Mouse (Mus musculus) frontal cortex, postnatal 14 days (tissue): ENCODE data around the gene Slx1b.
"Not testable (repeated sequence)": the region's sequence is repeated elsewhere in the genome, so short reads cannot be mapped to it uniquely, and the experiment has no call there.

ENCODE experiments used
- DNase-seq, 2 experiments: peaks; one replicate each; pipeline ENCODE4 v3.0.0; 2022; ENCODE audit warnings: low spot score in 2 of 2

Slx1b gene

DNA sequence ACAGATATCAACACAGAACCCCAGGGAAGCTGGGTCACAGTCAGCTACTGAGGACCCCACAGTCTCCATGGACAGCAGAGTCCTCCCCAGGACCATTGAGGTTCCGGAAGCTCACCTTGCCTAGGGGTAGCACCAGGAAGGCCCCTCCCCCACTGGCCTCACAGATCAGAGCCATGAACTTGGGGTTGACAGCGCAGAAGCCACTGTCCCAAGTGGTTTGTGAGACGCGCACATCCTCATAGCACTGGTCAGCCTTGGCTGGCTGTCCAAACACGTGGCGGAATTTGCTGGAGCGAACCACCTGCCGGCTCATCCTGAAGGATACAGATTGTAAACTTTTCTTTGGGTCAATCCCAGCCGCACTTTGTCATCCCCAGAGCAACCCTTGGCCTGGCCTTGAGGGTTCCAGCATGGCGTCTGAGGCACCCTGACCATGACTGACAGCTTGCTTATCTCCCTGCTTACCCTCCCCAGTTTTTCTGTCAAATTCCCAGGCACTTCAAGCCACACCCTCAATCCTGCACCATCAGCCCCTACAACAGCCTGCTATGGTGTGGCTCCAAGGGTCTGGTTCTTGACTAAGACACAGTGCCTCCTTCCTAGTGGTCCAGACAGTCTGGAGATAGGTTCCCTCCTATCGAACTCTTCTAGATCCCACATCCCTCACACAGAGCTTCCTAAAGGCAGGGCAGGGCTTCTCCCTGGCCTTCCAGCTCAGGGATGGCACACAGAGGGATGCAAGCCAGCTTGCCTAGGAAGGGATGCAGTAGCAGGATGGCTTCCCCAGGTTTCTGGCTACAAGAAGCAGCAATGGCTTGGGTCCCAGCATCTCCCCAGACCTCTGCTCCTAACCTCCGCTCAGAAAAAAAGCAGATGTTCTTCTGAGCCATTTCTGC is 7.5 kb upstream of the Slx1b start:
- DNase-seq, result no peak

DNA sequence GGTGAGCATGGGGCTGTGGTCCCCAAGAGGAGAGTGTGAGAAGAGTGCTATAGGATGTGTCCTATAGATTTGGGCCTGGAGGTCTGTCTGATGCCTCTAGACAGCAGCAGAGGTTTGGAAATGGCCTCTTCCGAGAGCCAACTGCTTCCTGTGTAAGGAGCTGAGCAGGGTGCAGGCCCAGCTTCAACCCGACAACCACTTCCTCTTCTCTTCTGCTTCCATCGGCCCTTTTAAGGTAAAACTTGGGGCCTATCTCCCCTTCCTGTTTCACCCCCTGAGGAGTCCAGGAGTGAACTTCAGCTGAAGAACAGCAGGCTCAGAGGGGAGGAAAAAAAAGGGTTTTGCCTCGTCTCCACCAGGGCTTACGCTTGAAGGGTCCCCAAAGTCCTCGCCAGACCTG is 6.8 kb upstream of the Slx1b start:
- no peak for DNase-seq

DNA sequence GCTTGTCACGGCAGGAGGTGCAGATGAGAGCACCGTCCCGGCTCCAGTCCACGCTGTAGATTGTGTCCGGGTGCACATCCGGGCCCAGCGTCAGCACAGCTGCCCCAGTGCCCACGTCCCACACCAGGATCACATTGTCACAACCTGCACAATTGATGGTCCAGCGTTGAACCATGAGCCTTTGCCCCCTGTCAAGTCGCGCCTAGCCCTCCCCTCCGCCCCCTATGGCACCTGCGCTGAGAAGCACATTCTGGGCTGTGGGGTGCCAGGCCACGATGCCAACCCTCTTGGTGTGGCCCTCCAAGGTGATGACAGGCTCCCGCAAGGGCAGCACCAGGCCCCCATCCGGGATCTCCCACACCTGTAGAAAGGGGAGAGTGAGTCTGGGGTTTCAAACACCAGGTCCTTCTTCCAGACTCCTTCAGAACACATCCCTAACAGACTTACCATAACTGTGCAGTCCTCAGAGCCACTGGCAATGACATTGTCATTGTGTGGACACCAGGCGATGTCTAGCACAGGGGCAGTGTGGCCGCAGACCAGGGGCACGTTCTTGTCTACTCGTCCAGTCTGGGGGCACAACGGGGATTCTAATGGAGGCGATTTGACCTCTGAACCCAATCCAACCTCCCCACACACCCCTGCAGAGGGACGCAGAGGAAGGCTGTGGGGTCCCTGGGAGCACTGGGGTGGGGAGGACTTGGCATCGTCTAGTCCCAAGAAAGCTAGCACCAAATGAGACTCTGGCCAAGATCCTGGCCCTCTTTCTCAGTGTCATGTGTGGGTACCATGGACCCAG is 6.2 kb upstream of the Slx1b start:
- no peak for DNase-seq

DNA sequence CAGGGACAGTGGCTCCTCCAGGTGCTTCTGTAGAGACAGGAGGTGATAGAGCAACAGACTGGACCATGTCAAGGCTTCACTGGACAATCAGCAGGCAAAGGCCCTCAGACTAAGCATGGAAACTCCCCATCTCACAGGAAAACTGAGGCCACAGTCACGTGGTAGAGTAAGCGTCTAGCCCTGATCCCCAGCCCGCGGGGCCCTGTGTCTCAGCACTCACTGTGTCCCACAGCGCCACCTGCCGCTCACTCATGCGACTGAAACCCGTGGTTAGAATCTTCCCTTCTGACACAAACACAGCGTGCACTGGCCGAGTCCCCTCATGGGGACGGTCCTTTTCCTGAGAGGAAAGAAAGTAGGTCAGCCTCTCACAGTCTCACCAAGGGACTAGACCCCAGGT is 5.5 kb upstream of the Slx1b start:
- DNase-seq, result peak; percentile 86 to 92

DNA sequence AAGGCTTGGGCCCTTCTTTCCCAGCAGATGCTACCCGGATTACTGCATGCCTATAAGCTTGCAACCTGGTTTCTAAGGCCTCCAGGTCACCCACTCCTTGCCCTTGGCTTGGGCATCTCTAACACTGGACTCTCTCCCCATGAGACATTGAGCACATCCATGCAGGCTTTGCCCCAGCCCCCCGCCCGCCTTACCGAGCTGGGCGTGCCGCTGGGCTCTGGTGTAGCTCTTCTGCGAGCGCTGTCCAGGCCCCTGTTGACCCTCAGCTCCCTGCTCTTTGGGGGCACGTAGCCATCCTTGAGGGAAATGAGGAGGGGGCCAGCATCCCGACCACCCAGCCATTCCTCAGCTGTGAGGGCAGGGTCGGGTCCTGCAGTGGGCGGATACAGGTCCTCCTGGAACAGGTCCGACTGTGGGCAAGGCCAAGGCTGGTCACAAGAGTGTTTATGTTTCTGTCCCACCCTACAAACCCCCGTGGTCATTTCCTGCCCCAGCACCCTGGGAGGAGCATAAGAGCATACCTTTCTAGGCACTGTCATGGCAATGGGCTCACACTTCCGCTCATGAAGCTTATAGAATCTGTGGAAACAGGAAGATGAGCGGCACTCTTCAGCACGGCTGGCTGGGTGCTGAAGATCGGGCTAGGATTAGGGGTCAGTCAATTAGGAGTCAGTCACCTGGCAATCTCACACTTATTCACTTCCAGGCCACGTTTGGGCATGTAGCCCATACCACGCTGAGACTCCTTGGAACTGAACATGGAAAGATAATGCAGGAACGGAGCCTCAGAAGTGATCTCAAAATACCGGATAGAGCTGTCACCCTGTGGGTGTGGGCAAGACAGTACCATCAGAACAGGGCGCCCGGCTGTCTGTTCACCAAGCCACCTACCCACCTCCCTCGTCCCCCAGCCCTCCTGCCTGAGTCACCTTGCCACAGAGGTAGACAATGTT is 4.8 kb upstream of the Slx1b start:
- DNase-seq, result no peak

DNA sequence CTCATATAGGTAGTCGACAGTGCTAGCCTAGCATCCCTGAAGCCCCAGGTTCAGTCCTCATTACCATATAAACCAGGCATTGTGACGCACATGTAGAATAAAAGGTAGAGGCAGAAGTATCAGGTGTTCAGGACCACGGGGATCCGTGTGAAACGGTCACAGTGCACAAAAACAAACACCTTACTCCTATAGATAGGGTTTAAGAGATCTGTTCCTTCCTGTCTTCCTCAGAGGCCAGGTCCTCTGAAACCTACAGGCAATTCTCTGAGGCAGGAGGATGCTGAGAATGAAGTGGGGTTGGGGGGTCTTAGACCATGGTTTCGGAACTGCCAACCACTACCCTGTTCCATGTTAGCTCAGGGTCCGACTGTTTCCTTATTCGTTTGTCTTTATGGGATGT is 2.3 kb upstream of the Slx1b start:
- DNase-seq, result no peak

DNA sequence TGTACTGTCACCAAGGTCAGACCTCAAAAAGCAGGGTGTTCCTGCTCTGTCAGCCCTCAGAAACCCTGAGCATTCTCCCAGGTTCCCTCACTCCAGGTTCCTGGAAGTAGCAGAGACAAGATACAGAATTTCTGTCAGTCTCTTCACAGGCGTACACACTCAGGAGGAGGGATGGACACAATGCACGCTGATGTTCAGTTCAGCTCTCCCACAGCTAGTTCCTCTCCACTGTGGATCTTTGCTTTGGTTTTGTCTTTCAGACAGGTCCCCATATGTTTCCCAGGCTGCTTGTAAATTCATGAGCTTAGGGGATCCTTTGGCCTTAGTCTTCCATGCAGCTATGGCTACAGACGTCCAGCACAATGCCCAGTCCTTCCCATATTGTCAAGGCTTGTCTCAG is 1.3 kb upstream of the Slx1b start:
- no peak for DNase-seq

DNA sequence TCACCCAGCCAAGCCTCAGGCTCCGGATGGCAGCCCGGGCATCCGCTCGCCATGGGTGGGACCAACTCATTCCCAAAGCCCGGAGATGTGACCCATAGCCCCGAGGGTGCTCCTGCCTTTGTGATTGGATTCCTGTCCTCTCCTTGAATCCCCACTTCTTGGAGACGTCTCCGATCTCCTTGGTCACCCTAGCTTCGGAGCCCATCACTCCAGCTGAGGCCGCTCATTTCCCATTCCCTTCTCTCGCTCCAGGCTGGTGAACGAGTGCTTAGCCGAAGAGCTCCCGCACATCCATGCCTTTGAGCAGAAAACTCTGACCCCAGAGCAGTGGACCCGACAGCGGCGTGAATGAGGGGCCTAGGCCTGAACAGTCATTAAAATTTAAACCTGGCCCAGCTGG is 719 bp upstream of the Slx1b start:
- DNase-seq, result no peak

DNA sequence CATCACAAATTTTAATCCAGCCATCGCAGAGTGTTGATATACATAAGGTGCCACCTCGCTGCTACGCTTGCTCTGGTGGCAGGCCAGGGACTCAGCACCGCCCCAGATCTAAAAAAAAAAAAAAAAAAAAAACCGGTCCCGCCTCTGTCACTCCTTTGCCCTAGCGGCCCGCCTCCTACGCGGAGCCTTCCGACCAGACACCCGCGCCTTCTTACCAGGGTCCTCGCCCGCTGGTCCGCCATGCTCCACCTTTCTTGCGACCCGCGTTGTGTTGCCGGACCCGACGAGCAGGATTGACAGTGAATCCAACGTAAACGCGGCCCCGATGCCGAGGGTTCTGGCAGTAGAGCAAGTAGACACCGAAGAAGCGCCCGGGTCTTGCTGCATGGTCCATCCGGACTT is 373 bp downstream of the Slx1b start, which contains the start of gene Bola2:
Bola2 (plus strand) TSS at position 192 of the 402 bp plus-strand sequence.
- DNase-seq, result no peak

DNA sequence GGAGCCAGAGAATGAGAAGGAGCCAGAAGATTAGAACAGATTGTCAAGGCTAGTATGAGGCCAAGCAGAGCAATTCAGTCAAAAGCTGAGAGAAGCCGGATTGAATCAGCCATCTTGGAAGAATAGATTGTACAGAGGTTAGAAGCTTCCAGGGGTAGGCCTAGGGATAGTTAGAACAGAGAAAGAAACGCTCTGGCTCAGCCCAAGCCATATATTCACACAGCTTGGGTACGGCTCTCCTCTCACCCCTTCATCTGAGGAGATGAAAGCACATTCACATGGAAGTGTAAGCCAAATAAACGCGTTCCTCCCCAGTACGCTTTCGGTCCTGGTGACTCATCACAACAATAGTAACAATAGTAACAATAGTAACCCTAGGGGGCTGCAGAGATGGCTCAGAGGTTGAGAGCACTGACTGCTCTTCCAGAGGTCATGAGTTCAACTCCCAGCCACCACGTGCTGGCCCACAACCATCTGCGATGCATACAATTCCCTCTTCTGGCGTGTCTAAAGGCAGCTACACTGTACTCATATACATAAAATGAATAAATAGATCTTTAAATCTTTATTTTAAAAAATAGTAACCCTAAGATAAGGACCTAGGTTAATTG is 1.0 kb downstream of the Slx1b start:
- DNase-seq, result no peak

DNA sequence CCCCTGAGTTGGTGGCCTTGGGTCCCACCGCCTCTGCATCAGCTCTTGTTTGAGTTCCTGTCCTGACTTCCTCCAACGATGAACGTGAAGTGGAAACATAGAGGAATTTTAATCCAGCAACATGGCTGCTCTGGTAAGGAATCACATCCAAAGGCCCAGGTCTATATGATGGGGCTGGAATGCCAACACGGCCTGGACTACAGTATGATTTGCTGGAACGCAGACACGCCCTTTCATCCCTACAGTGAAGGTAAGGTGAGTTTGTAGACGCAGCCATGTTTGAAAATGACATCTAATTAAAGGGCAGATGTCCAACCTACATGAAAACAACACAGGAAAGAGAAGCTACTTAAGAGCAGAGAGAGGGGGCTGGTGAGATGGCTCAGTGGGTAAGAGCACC is 1.8 kb downstream of the Slx1b start:
- DNase-seq, result no peak

DNA sequence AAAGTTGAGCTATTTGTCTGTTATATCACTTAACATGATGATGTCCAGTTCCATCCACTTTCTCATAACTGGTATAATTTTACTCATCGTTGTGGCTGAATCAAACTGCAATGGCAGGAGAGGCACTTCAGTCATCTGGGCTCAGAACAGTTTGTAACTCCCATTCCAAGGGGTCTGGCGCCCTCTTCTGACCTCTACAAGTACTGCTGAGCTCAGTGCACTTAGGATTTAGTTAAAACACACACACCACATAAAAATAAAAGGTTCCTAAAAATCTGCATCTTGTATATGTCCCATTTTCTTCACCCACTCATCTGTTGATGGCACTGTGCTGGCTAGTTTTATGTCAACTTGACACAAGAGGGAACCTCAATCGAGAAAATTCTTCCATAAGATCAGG is 2.3 kb downstream of the Slx1b start:
- peak in 1 of 2 experiments; percentile 76 for DNase-seq

DNA sequence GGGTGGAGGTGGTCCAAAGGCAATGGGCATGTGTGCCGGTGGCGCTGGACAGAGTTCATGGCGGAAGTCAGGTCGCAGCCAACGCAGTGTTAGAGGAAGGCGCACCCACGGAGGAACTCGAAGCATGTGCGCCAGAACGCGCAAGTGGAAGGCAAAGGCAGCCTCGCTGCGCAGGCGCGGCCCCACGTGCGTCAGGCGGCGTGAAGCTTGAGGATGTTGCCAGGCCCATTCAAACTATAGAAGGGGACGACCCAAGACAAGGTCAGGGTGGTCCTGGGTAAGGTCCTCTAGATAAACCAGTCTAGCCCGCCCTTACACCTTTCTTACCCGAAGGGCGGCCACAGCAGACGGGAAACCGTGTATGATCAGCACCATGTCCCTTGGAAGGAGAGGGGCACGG is 3.2 kb downstream of the Slx1b start:
- DNase-seq, result no peak

DNA sequence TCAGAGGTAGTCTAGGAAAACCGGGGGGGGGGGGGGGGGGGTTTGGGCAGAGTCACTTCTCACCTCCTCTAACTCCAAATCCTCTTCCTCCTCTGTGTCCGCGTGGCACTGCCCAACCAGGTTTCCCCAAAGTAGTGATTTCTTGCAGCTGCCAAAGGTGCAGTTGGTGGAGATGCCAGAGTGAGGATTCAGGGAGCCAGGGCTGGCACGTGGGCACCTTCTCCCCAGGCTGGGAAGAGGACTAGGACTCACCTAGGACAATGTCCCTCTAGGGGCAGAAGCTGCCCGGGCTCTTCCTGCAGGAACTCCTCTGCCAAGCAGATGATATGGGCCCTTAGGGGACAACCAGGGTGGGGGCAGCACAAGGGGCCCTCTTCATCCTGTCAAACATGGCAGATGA is 3.9 kb downstream of the Slx1b start:
- DNase-seq, result no peak

DNA sequence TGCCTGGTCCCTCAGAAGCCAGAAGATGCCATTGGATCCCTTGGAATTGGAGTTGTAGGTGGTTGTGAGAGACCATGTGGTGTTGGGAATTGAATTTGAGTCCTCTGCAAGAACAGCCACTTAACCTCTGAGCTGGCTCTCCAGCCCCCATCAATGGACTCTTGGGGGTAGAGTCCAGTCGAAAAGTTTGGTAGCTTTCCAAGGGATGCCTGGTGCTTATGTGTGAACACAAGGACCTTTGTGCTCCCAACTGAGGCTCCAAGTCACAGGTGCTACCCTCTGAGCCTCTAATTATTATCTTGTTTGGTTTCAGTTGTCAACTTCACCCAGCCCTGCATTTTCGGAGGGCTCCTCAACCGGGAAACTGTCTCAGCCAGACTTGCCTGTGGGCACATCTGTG is 4.8 kb downstream of the Slx1b start:
- DNase-seq, result no peak

DNA sequence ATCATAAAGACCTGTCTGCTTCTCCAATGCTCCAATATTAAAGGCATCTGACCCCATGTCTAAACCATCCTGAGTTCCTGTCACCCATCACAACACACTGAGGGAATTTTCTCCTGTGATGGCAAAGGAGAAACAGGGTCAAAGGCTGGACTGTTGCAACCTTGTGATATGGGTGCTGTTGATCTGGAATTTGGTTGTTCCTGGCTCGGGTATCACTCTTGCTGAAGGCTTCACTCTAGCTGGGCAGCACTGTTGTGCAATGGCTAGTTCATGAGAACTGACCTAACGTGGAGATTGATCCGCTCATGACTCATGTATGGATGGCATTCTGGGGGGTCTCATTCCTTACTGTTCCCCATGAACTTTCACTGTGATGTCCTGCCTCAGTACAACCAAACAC is 6.6 kb downstream of the Slx1b start:
- no peak for DNase-seq

DNA sequence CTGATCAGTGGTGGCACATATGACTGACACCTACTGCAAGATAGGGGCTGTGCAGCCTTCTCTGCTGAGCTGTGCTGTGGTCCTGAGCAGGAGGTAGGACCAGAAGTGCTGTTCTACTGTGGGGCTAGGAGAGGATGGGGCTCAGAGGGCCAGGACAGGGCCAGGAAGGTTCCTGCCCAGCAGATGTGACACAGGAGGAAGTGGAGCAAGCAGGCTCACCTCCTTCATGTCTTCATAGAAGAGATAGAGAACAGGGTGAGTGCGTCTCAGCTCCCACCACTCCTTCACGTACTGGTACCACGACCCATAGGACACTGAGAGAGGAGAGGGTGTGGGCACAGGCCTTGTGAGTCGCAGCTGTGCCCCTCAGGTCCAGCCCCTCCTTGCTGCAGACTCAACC is 7.4 kb downstream of the Slx1b start:
- not testable (repeated sequence) for DNase-seq

DNA sequence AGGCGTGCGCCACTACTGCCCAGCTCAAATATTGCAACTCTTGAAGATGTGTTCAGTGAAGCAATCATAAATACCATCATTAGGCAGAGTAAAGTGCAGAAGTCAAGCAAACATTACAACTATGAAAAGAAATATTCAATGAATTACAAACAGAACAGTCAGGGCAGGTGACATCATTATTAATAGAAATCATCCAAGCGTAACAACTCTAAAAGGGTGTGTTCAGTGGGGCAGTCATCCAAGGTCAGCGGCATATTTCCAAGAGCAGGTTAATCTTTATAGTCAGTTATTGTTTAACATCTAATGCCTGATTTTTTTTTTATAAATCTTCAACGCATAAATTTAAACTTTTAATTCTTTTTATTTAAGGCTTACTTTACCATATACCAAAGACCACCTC is 14.4 kb downstream of the Slx1b start:
- no peak for DNase-seq

DNA sequence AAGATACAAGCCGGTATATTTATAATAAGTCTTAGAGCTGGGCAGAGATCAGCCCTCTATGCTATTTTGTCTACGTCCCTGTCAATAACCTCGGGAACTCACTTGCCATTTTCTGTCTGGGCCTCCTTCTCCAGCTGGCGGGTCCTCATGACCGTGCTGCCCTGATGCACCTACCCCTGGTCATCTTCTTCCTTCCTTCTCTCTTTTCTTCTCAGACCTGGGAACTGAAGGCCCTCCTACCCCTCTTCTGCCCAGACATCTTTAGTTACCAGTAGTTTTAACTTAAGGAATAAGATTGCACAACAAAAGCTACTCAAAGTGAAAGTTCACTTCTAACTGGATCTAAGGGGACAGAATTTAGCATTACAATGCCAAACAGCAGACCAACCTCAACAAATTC is 15.9 kb downstream of the Slx1b start:
- no peak for DNase-seq

DNA sequence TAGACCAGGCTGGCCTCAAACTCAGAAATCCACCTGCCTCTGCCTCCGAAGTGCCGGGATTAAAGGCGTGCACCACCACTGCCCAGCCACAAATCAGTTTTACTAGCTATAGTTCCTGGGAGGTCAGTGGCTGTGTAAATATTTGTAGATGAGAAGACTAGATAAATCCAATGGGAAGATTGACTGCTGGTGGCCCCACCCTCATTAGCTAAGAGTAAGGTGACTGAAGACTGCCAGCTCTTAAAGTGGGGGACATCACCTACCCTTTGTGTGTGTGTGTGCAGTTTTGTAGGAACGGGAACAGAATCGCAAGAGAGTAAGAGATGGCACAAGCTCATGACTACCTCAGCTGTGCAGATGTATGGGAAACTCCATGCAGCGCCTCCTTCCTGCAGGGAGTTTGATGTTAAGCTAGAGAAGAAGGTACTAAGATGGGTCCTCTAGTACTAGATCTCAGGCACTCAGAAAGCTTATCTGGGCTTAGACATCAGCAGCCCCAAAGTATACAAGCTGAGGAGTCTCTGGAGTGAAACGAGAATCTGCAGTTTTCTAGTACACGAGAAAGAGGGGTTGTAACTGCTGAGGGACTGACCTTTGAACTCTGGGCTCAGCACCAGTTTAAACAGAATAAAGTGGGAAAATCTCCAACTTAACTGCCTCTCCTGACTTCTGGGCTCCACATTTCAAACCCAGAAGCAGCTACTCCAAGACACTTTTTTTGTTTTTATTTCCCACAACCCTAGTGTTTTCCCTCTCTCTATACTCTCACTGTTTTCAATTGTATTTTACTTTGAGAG is 16.8 kb downstream of the Slx1b start:
- DNase-seq, result no peak
